Mouse (Mus musculus): ENCODE data around the gene Cib3. TPM values are rescaled to one million over a fixed set of nuclear protein-coding genes. Genes with fewer than 3 reads are reported as not detected.

Cib3 gene
- total RNA-seq (2017), result not detected in 2 replicates

- ATAC-seq (replicated peaks; ENCODE audit: low read depth, poor library complexity, severe bottlenecking), result no peak
Observed at GRCm38 (mm10) chr8:72212751-72213150, at the start of gene Cib3. TSS of gene Cib3 (minus strand) at chr8:72212837.

GRCm38 (mm10) chr8:72261872-72262271 is 49.2 kb upstream of the Cib3 start:
- ATAC-seq (replicated peaks; ENCODE audit: low read depth, poor library complexity, severe bottlenecking), result no peak

GRCm38 (mm10) chr8:72261431-72261830 is 48.8 kb upstream of the Cib3 start:
- ATAC-seq (replicated peaks; ENCODE audit: low read depth, poor library complexity, severe bottlenecking), result no peak

GRCm38 (mm10) chr8:72261019-72261418 is 48.4 kb upstream of the Cib3 start:
- peak; percentile 79 for ATAC-seq (replicated peaks; ENCODE audit: low read depth, poor library complexity, severe bottlenecking)

- no peak for ATAC-seq (replicated peaks; ENCODE audit: low read depth, poor library complexity, severe bottlenecking)
Observed at GRCm38 (mm10) chr8:72260585-72260984, 47.9 kb upstream of the Cib3 start.

GRCm38 (mm10) chr8:72259862-72260261 is 47.2 kb upstream of the Cib3 start:
- ATAC-seq (replicated peaks; ENCODE audit: low read depth, poor library complexity, severe bottlenecking), result no peak

GRCm38 (mm10) chr8:72257902-72258238 is 45.2 kb upstream of the Cib3 start:
- no peak for ATAC-seq (replicated peaks; ENCODE audit: low read depth, poor library complexity, severe bottlenecking)

- peak; percentile 60 for ATAC-seq (replicated peaks; ENCODE audit: low read depth, poor library complexity, severe bottlenecking)
Observed at GRCm38 (mm10) chr8:72257171-72257901, 44.7 kb upstream of the Cib3 start.

GRCm38 (mm10) chr8:72244610-72245009 is 32.0 kb upstream of the Cib3 start:
- no peak for ATAC-seq (replicated peaks; ENCODE audit: low read depth, poor library complexity, severe bottlenecking)

GRCm38 (mm10) chr8:72242226-72242625 is 29.6 kb upstream of the Cib3 start:
- no peak for ATAC-seq (replicated peaks; ENCODE audit: low read depth, poor library complexity, severe bottlenecking)

- no peak for ATAC-seq (replicated peaks; ENCODE audit: low read depth, poor library complexity, severe bottlenecking)
Observed at GRCm38 (mm10) chr8:72240951-72241350, 28.3 kb upstream of the Cib3 start.

- no peak for ATAC-seq (replicated peaks; ENCODE audit: low read depth, poor library complexity, severe bottlenecking)
Observed at GRCm38 (mm10) chr8:72240403-72240763, 27.7 kb upstream of the Cib3 start.

- ATAC-seq (replicated peaks; ENCODE audit: low read depth, poor library complexity, severe bottlenecking), result peak; percentile 85
Observed at GRCm38 (mm10) chr8:72239499-72240402, 27.1 kb upstream of the Cib3 start, which contains the start of gene Ap1m1. TSS of gene Ap1m1 (plus strand) at chr8:72240018.

GRCm38 (mm10) chr8:72222656-72223055 is 10.0 kb upstream of the Cib3 start:
- ATAC-seq (replicated peaks; ENCODE audit: low read depth, poor library complexity, severe bottlenecking), result no peak

- ATAC-seq (replicated peaks; ENCODE audit: low read depth, poor library complexity, severe bottlenecking), result no peak
Observed at GRCm38 (mm10) chr8:72220758-72221157, 8.1 kb upstream of the Cib3 start.

GRCm38 (mm10) chr8:72219541-72220363 is 7.1 kb upstream of the Cib3 start, which contains the start of gene Fam32a:
TSS of gene Fam32a (plus strand) at chr8:72219730.
- peak; percentile 95 for ATAC-seq (replicated peaks; ENCODE audit: low read depth, poor library complexity, severe bottlenecking)

- ATAC-seq (replicated peaks; ENCODE audit: low read depth, poor library complexity, severe bottlenecking), result no peak
Observed at GRCm38 (mm10) chr8:72218781-72219540, 6.3 kb upstream of the Cib3 start.

GRCm38 (mm10) chr8:72215871-72216270 is 3.2 kb upstream of the Cib3 start:
- ATAC-seq (replicated peaks; ENCODE audit: low read depth, poor library complexity, severe bottlenecking), result peak; percentile 72

GRCm38 (mm10) chr8:72215060-72215459 is 2.4 kb upstream of the Cib3 start:
- no peak for ATAC-seq (replicated peaks; ENCODE audit: low read depth, poor library complexity, severe bottlenecking)

- no peak for ATAC-seq (replicated peaks; ENCODE audit: low read depth, poor library complexity, severe bottlenecking)
Observed at GRCm38 (mm10) chr8:72213536-72213935, 899 bp upstream of the Cib3 start, which contains the start of gene Gm11034. TSS of gene Gm11034 (minus strand) at chr8:72213636.

Data from common myeloid progenitor, adult 5-6 weeks (primary cell).